27 mouse cellular contexts compared by ENCODE assay signal in genomic region chr7:143891146-143891545, GRCm38 (mm10). TPM values are rescaled to one million over a fixed set of nuclear protein-coding genes. Genes with fewer than 3 reads are reported as not detected.
DNase-seq lines count a peak whose midpoint lies in the region; ATAC-seq and TF ChIP-seq lines count a peak whose summit lies in the region.
"Had no signal": no experiment of that assay in that cellular context is flagged by ENCODE, and none has a peak within 500 bp of the region (broad histone marks: within the 10 kb centered on the region; RNA-seq: fewer than 3 reads in every experiment).

No protein-coding gene starts in this region.

- H3K9ac ChIP-seq in forebrain, postnatal 0 days, result no peak overlapping the region
- H3K9ac ChIP-seq: hindbrain, embryonic 12.5 days had no signal

- H3K27ac ChIP-seq in forebrain, postnatal 0 days (ENCODE audit: low read depth, low read length), result no peak overlapping the region
- H3K27ac ChIP-seq: embryonic facial prominence, embryonic 10.5 days; forebrain, embryonic 10.5 days; gastrocnemius, adult 2 months; hindbrain, embryonic 12.5 days had no signal

- H3K27me3 ChIP-seq in forebrain, postnatal 0 days (ENCODE audit: insufficient read depth, low read length), result no peaks in the 10 kb centered on the region

- no peak for ATAC-seq in forebrain, postnatal 0 days
- ATAC-seq: forebrain, embryonic 14.5 days; hindbrain, embryonic 16.5 days; inflammation-experienced regulatory T-cells, adult 6 months; intestine, postnatal 0 days had no signal

- DNase-seq in frontal cortex, postnatal 36 days (ENCODE audit: low spot score in 2 of 2), result peak; percentile 19 to 41
- DNase-seq in frontal cortex, postnatal 25 days (ENCODE audit: low spot score in 2 of 2), result no peak
- DNase-seq in left cerebral cortex, adult 9 months (ENCODE audit: low spot score in 2 of 2), result peak; percentile 33 to 40
- no peak for DNase-seq in left cerebral cortex, postnatal 4 days
- peak; percentile 6 for DNase-seq in NIH3T3 (ENCODE audit: low read depth)
- peak; percentile 30 to 47 for DNase-seq in left cerebral cortex, postnatal 14 days (ENCODE audit: low spot score in 2 of 2)
- no peak for DNase-seq in forebrain, postnatal 0 days
- DNase-seq in adipocyte (ENCODE audit: low spot score), result no peak
- DNase-seq: adrenal gland, postnatal 14 days; cerebellum, adult 2 months; cerebellum, postnatal 10 days; gastrocnemius, adult 2 months; gastrocnemius, postnatal 25 days; heart, postnatal 10 days; heart, postnatal 4 days had no signal

- intact Hi-C loops in left cerebral cortex, postnatal 4 days (cut with DNase I), result no loop called here
- intact Hi-C loops in left cerebral cortex, postnatal 14 days (cut with DNase I), result no loop called here

- TF ChIP-seq CTCF in forebrain, postnatal 0 days (IDR thresholded peaks at IDR 0.05; ENCODE audit: low read depth), result no peak

- 62% methylated on average over 2 of the region's 2 CpGs for WGBS in forebrain, postnatal 0 days

- no peak overlapping the region for H3K4me2 ChIP-seq in forebrain, postnatal 0 days (ENCODE audit: low read depth)
- H3K4me2 ChIP-seq: hindbrain, embryonic 12.5 days had no signal

- no peaks in the 10 kb centered on the region for H3K36me3 ChIP-seq in forebrain, postnatal 0 days (ENCODE audit: insufficient read depth)
- H3K36me3 ChIP-seq: embryonic facial prominence, embryonic 10.5 days; forebrain, embryonic 10.5 days; hindbrain, embryonic 12.5 days had no signal

- H3K4me3 ChIP-seq in forebrain, postnatal 0 days (ENCODE audit: low read depth, low read length), result no peak overlapping the region
- H3K4me3 ChIP-seq: embryonic facial prominence, embryonic 10.5 days; forebrain, embryonic 10.5 days; gastrocnemius, adult 2 months; hindbrain, embryonic 12.5 days had no signal

- H3K4me1 ChIP-seq in forebrain, postnatal 0 days (ENCODE audit: insufficient read depth), result no peaks in the 10 kb centered on the region
- H3K4me1 ChIP-seq: embryonic facial prominence, embryonic 10.5 days; forebrain, embryonic 10.5 days; hindbrain, embryonic 12.5 days had no signal

- H3K9me3 ChIP-seq in forebrain, postnatal 0 days (ENCODE audit: low read length), result no peaks in the 10 kb centered on the region
- H3K9me3 ChIP-seq: embryonic facial prominence, embryonic 10.5 days; forebrain, embryonic 10.5 days; hindbrain, embryonic 12.5 days had no signal

RNA-seq across cellular contexts. Expression of gene Gm498, which starts 24.5 kb away (rescaled TPM):
- not detected for total RNA-seq in left cerebral cortex, postnatal 4 days (2021)
- not detected for total RNA-seq in left cerebral cortex, postnatal 14 days (2021)
- not detected in 2 replicates for total RNA-seq in forebrain, postnatal 0 days (2014; rRNA removed)
- polyA plus RNA-seq in forebrain, postnatal 0 days (2015; fragmentation: Nextera tagmentation; extraction: Ambion mirVana), result not detected in 2 replicates
- total RNA-seq: adrenal gland, adult 18-20 months; adrenal gland, postnatal 14 days; CH12.LX; gastrocnemius, adult 2 months; gastrocnemius, postnatal 25 days; granulocyte monocyte progenitor cell, adult 5-6 weeks; heart, postnatal 10 days; heart, postnatal 4 days had no signal
- polyA plus RNA-seq: cerebellum, adult 2 months; embryonic facial prominence, embryonic 10.5 days; embryonic facial prominence, embryonic 14.5 days; forebrain, embryonic 10.5 days; forebrain, embryonic 14.5 days; heart, embryonic 14.5 days; hindbrain, embryonic 12.5 days; hindbrain, embryonic 16.5 days; inflammation-experienced regulatory T-cells, adult 6 months; intestine, postnatal 0 days had no signal

Comparison
In these comparisons a context has a peak if more than half of its experiments do, and no peak if none do; other contexts are left out.
1. DNase-seq: peak in frontal cortex, postnatal 36 days (2 of 2), left cerebral cortex, adult 9 months (2 of 2), NIH3T3 (single experiment) and left cerebral cortex, postnatal 14 days (2 of 2); none in frontal cortex, postnatal 25 days (0 of 2), left cerebral cortex, postnatal 4 days (single experiment), forebrain, postnatal 0 days (single experiment) and adipocyte (single experiment).